Mouse (Mus musculus) subcutaneous adipose tissue, adult 2 months (tissue): ENCODE results near the gene Olfr784. TPM values are rescaled to one million over a fixed set of nuclear protein-coding genes. Genes with fewer than 3 reads are reported as not detected.

ENCODE experiments used
- polyA plus RNA-seq: library from polyadenylated mRNA; depleted of rRNA; stranded (reverse); fragments of >200 nt; gene quantifications from 2 replicates; pipeline ENCODE4 v1.2.3, GENCODE M21; 2012; ENCODE audit warnings: low replicate concordance; rRNA removed

Gene Olfr784
- 0.12 TPM in 1 of 2 replicates, not detected in the other for polyA plus RNA-seq

GRCm38 (mm10) chr10:129383783-129384182 is at the start of gene Olfr784:
Gene Olfr784 (plus strand): TSS chr10:129384083.

GRCm38 (mm10) chr10:129348550-129348949 is 35.3 kb upstream of the Olfr784 start, which contains the start of gene Olfr782:
Gene Olfr782 (plus strand): TSS chr10:129348850.

GRCm38 (mm10) chr10:129405126-129405525 is 21.2 kb downstream of the Olfr784 start, which contains the start of gene Olfr785:
Gene Olfr785 (plus strand): TSS chr10:129405426.

GRCm38 (mm10) chr10:129427006-129427405 is 43.1 kb downstream of the Olfr784 start, which contains the start of gene Olfr786:
Gene Olfr786 (plus strand): TSS chr10:129427306.

Other genes with a start within 250 kb of the Olfr784 start
- gene Olfr770, start 245.1 kb upstream of the Olfr784 start, polyA plus RNA-seq: not detected in 2 replicates
- not detected in 2 replicates for gene Olfr771, start 219.3 kb upstream of the Olfr784 start, polyA plus RNA-seq
- not detected in 2 replicates for gene Olfr772, start 206.2 kb upstream of the Olfr784 start, polyA plus RNA-seq
- gene Olfr773, start 196.7 kb upstream of the Olfr784 start, polyA plus RNA-seq: not detected in 2 replicates
- not detected in 2 replicates for gene Olfr774, start 147.9 kb upstream of the Olfr784 start, polyA plus RNA-seq
- gene Olfr775, start 135.7 kb upstream of the Olfr784 start, polyA plus RNA-seq: not detected in 2 replicates
- not detected in 2 replicates for gene Olfr776, start 125.0 kb upstream of the Olfr784 start, polyA plus RNA-seq
- not detected in 2 replicates for gene Olfr777, start 112.6 kb upstream of the Olfr784 start, polyA plus RNA-seq
- not detected in 2 replicates for gene Olfr780, start 66.0 kb upstream of the Olfr784 start, polyA plus RNA-seq
- not detected in 2 replicates for gene Olfr781, start 55.2 kb upstream of the Olfr784 start, polyA plus RNA-seq
- not detected in 2 replicates for gene Olfr782, start 35.2 kb upstream of the Olfr784 start, polyA plus RNA-seq
- not detected in 2 replicates for gene Olfr785, start 21.3 kb downstream of the Olfr784 start, polyA plus RNA-seq
- not detected in 2 replicates for gene Olfr786, start 43.2 kb downstream of the Olfr784 start, polyA plus RNA-seq
- gene Olfr787, start 77.8 kb downstream of the Olfr784 start, polyA plus RNA-seq: not detected in 2 replicates
- gene Olfr788, start 86.9 kb downstream of the Olfr784 start, polyA plus RNA-seq: not detected in 2 replicates
- not detected in 2 replicates for gene Olfr789, start 100.7 kb downstream of the Olfr784 start, polyA plus RNA-seq
- gene Olfr790, start 114.4 kb downstream of the Olfr784 start, polyA plus RNA-seq: not detected in 2 replicates
- not detected in 2 replicates for gene Olfr791, start 137.7 kb downstream of the Olfr784 start, polyA plus RNA-seq
- gene Olfr792, start 155.1 kb downstream of the Olfr784 start, polyA plus RNA-seq: not detected in 2 replicates
- gene Olfr794, start 183.6 kb downstream of the Olfr784 start, polyA plus RNA-seq: not detected in 2 replicates
- gene Olfr796, start 228.5 kb downstream of the Olfr784 start, polyA plus RNA-seq: not detected in 2 replicates
- not detected in 2 replicates for gene Olfr798, start 243.9 kb downstream of the Olfr784 start, polyA plus RNA-seq